Mouse (Mus musculus): ENCODE measurements at regions not wholly inside any gene's neighbourhood (a gene's known extent, or its start where the extent isn't known, plus 50 kb on each side); places are given as distances from the start of the nearest gene placed in this dataset.

GRCm38 (mm10) chr12:92509494-92509893 is 660.5 kb upstream of the Sel1l start:
- DNase-seq = no peak

GRCm38 (mm10) chr12:92508796-92509489 is 660.0 kb upstream of the Sel1l start:
- no peak for DNase-seq

- DNase-seq = no peak
Measured at GRCm38 (mm10) chr12:92483984-92484383, 635.0 kb upstream of the Sel1l start.

- DNase-seq = no peak
Measured at GRCm38 (mm10) chr12:92474293-92475062, 625.5 kb upstream of the Sel1l start.

- no peak for DNase-seq
Measured at GRCm38 (mm10) chr12:92451110-92451818, 602.3 kb upstream of the Sel1l start.

- DNase-seq = no peak
Measured at GRCm38 (mm10) chr12:92418458-92418857, 569.5 kb upstream of the Sel1l start.

- no peak for DNase-seq
Measured at GRCm38 (mm10) chr12:92405506-92405905, 556.5 kb upstream of the Sel1l start.

- no peak for DNase-seq
Measured at GRCm38 (mm10) chr12:92400987-92401386, 552.0 kb upstream of the Sel1l start.

GRCm38 (mm10) chr12:92386195-92386594 is 537.2 kb upstream of the Sel1l start:
- DNase-seq = no peak

GRCm38 (mm10) chr12:92384266-92384937 is 535.4 kb upstream of the Sel1l start:
- no peak for DNase-seq

- DNase-seq = no peak
Measured at GRCm38 (mm10) chr12:92379130-92379529, 530.2 kb upstream of the Sel1l start.

GRCm38 (mm10) chr12:92365926-92366325 is 517.0 kb upstream of the Sel1l start:
- no peak for DNase-seq

- no peak for DNase-seq
Measured at GRCm38 (mm10) chr12:92353386-92354257, 504.7 kb upstream of the Sel1l start.

- DNase-seq = no peak
Measured at GRCm38 (mm10) chr12:92318241-92318640, 469.3 kb upstream of the Sel1l start.

- DNase-seq = no peak
Measured at GRCm38 (mm10) chr12:92317609-92318008, 468.7 kb upstream of the Sel1l start.

- no peak for DNase-seq
Measured at GRCm38 (mm10) chr12:92316285-92316684, 467.3 kb upstream of the Sel1l start.

- DNase-seq = no peak
Measured at GRCm38 (mm10) chr12:92315820-92316219, 466.9 kb upstream of the Sel1l start.

GRCm38 (mm10) chr12:92302951-92303591 is 454.1 kb upstream of the Sel1l start:
- DNase-seq = peak; percentile 65 to 72

- DNase-seq = no peak
Measured at GRCm38 (mm10) chr12:92294887-92295286, 445.9 kb upstream of the Sel1l start.

GRCm38 (mm10) chr12:92293341-92293720 is 444.4 kb upstream of the Sel1l start:
- DNase-seq = no peak

Data from layer of hippocampus, postnatal 36 days (tissue).